Mouse (Mus musculus) small intestine, adult 2 months (tissue): ENCODE data around the gene Abca8a. TPM values are rescaled to one million over a fixed set of nuclear protein-coding genes. Genes with fewer than 3 reads are reported as not detected.

ENCODE experiments used
- H3K27ac ChIP-seq: fragments of 200-500 bp; 2 replicates; pipeline ENCODE4 v1.5.1; 2012; ENCODE audit warnings: low read depth, low read length, control low read depth, inconsistent platforms; ENCODE audit not compliant: insufficient read depth
- H3K27me3 ChIP-seq: fragments of 200-500 bp; 2 replicates; pipeline ENCODE4 v1.6.1; 2012; ENCODE audit warnings: mild to moderate bottlenecking, moderate library complexity, low read length, inconsistent platforms; ENCODE audit not compliant: control insufficient read depth, insufficient read depth
- H3K36me3 ChIP-seq: fragments of 200-500 bp; 2 replicates; pipeline ENCODE4 v1.6.1; 2012; ENCODE audit warnings: mild to moderate bottlenecking, low read length, control low read depth, inconsistent platforms; ENCODE audit not compliant: control insufficient read depth, insufficient read depth
- H3K4me1 ChIP-seq: fragments of 200-500 bp; 2 replicates; pipeline ENCODE4 v1.6.1; 2012; ENCODE audit warnings: low read length, inconsistent platforms, mixed read lengths; ENCODE audit not compliant: control insufficient read depth, insufficient read depth, insufficient read length
- H3K4me3 ChIP-seq: fragments of 200-500 bp; 2 replicates; pipeline ENCODE4 v1.5.1; 2012; ENCODE audit warnings: low read depth, mild to moderate bottlenecking, control low read depth, inconsistent platforms, low read length, moderate library complexity
- CTCF ChIP-seq: fragments of 200-500 bp; IDR thresholded peaks from 2 replicates; pipeline ENCODE4 v1.5.1; 2012; ENCODE audit warnings: low read depth, mild to moderate bottlenecking, control low read depth, inconsistent platforms, low read length, moderate library complexity, mixed read lengths; ENCODE audit not compliant: insufficient replicate concordance, insufficient read length; ENCODE audit errors: extremely low read depth
- POLR2A ChIP-seq: fragments of 200-500 bp; IDR thresholded peaks from 2 replicates; pipeline ENCODE4 v1.6.1; 2012; ENCODE audit warnings: low read depth, mild to moderate bottlenecking, control low read depth, inconsistent platforms, low read length, moderate library complexity
- WGBS: fragments of 180-500 bp; shearing (Covaris S2); methylation state at CpG from one replicate; pipeline ENCODE4 v1.1.7; 2018; 5-methylcytosine and 5-hydroxymethylcytosine counted together
- polyA plus RNA-seq: library from polyadenylated mRNA; depleted of rRNA; stranded (reverse); fragments of >200 nt; gene quantifications from 2 replicates; pipeline ENCODE4 v1.2.3, GENCODE M21; 2012; rRNA removed

Abca8a gene
- 1.4 and 3.0 TPM in 2 replicates for polyA plus RNA-seq

DNA sequence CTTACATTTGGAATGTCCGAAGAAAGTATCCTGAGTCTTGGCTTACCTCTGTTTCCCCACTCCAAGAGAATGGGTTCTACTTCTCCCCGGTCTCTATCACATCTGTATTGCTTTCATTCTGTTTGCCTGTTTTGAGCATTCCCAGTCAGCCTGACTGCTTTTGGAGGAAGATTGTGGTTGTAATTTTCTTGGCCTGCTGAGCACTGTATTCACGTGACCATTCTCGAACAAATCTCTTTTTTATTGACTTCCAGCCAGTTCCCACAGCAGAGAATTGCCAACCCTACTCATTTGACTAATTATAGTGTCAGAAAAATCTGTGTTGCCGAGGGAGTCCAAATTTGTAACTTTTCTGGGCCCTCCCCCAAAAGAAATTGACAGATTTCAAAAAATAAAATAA is at the start of gene Abca8a:
TSS of gene Abca8a (minus strand) at position 121 of the 400 bp plus-strand sequence.
- Histone ChIP-seq H3K4me1 (no peaks in the 10 kb centered on the region), H3K4me3 (no peak within 1 kb of the TSS), H3K27me3 (no peaks in the 10 kb centered on the region), H3K27ac (peak within 1 kb of the TSS; percentile 31; the same call in 1 of the 2 replicates), H3K36me3 (no peaks in the 10 kb centered on the region)
- WGBS: 61% methylated on average over 5 of the region's 5 CpGs
- TF ChIP-seq POLR2A: no peak

DNA sequence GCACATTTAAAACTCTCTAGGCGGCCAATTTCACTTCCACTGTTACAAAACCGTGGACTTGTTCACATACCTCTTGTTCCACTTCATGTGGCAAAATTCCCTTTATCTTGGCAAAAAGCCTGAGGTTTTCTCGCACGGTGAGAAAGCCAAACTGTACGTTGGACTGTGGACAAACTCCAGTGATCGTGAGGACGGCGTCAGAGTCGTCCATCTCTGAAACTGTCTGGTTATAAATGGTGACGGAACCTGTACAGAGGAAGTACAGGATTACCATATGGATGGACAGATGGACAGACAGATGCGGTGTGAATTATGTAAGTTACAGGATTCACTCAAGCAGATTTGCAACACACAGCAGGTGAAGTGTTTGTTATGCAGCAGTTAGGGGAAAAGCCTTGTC is 49.6 kb upstream of the Abca8a start:
- no peak overlapping the region for H3K27ac ChIP-seq
- TF ChIP-seq CTCF: no peak
- 50% methylated on average over 11 of the region's 11 CpGs for WGBS

DNA sequence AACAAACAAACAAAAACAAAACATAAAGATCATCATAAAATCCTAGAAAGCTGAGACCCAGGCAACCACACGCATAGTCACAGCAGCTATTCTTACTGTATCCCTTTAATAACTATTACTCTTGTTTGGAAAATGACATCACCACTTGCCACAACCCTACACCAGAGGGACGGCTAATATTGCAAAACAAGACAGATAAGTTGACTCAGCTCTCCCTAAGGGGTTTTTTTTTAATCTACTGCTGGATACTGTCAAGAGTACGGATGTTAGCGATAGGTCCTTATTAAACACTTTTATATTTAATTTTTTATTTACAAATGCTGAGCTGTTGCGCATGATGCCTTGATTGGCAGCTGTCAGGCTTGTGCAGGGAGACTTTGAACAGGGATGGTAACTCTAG is 35.0 kb upstream of the Abca8a start:
- H3K27me3 ChIP-seq: no peaks in the 10 kb centered on the region
- no peaks in the 10 kb centered on the region for H3K36me3 ChIP-seq
- H3K27ac ChIP-seq: no peak overlapping the region
- H3K4me1 ChIP-seq: no peaks in the 10 kb centered on the region
- no peak for TF ChIP-seq POLR2A
- no peak for TF ChIP-seq CTCF
- WGBS: 62% methylated on average over 5 of the region's 5 CpGs
- no peak overlapping the region for H3K4me3 ChIP-seq

More for the DNA sequence above, 49.6 kb upstream of the Abca8a start:
- Histone ChIP-seq H3K36me3 (no peaks in the 10 kb centered on the region), H3K27me3 (no peaks in the 10 kb centered on the region), H3K4me1 (no peaks in the 10 kb centered on the region), H3K4me3 (no peak overlapping the region)

DNA sequence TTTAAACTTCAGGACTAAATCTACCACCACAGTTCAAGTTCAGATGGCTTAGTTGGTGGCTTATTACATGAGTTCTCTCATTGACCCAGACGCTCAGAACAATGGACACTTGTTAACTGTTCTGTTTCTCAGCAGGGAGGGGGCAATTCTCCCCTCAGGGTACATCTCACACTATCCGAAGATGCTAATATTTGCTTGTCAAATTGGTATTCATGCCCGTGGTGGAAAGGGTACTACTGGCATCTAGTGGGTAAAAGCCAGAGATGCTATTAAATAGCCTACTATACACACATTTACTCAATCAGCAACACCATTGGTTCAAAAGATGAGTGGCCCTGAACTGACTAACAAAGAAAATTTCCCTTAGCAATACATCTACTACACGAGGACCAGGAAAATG is 15.4 kb upstream of the Abca8a start:
- Histone ChIP-seq H3K4me1 (no peaks in the 10 kb centered on the region), H3K27me3 (no peaks in the 10 kb centered on the region), H3K27ac (no peak overlapping the region), H3K4me3 (no peak overlapping the region), H3K36me3 (no peaks in the 10 kb centered on the region)
- TF ChIP-seq CTCF (no peak), POLR2A (no peak)
- WGBS: 33% methylated on average over 4 of the region's 4 CpGs

DNA sequence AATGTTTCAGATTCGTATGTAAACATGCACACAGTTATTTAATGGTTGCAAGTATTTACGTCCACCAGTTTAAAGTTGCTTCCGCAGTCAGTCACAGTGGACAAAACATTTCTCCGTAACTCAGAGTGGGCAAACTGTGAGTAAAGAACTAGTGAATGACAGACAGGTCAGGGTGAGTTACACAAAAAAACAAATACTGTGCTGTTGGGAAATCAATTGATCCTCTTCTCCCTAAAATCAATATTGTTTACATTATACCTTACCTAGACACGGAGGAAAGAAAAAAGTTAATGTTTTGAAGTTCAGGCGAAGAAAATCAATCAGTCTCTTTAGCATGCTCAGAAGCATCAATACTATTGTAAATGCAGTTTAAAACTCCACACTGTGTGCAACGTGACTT is 5.7 kb upstream of the Abca8a start:
- Histone ChIP-seq H3K36me3 (no peaks in the 10 kb centered on the region), H3K27ac (no peak overlapping the region), H3K4me3 (no peak overlapping the region), H3K27me3 (no peaks in the 10 kb centered on the region), H3K4me1 (no peaks in the 10 kb centered on the region)
- TF ChIP-seq POLR2A (no peak), CTCF (no peak)
- 57% methylated on average over 7 of the region's 7 CpGs for WGBS

DNA sequence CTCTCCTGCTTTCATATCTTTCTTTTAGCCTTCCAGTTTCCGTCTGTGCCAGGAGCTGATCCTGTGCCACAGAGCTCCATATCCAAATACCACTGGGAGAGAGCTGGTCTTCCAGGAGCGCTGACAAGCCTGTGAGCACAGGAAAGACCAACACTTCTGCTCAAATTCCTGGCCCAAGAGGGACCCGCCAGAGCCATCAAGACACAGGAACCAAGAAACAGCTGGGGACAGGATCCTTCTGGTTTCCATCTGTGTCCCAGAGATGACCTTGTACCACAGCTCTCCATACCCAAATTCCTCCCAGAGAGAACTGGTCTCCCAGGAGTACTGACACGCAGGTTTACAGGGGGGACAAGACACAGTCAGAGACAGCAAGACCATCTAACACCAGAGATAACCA is 3.1 kb upstream of the Abca8a start:
- 78% methylated on average over 4 of the region's 4 CpGs for WGBS
- Histone ChIP-seq H3K27me3 (no peaks in the 10 kb centered on the region), H3K4me1 (no peaks in the 10 kb centered on the region), H3K4me3 (no peak overlapping the region), H3K27ac (no peak overlapping the region), H3K36me3 (no peaks in the 10 kb centered on the region)
- TF ChIP-seq POLR2A (no peak), CTCF (no peak)

DNA sequence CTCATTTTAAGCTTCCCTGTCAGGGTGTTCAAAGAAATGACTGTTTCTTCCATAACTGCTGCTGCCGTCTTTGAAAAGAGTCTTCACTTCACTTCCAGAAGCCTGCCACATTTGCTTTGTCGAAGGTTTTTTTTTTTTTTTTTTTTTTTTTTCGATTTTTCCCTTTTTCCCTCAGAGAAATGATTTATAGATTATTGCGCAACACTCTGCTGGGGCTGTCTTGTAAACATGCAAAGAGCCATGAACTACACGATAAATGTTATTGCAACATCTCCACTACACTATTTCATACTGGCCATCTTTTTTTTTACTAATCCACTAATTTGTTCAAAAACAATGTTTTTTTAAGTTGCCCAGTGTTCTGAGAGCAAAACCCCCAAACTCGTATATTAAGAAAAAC is 1.7 kb upstream of the Abca8a start:
- TF ChIP-seq POLR2A: no peak
- TF ChIP-seq CTCF: no peak
- H3K4me1 ChIP-seq: no peaks in the 10 kb centered on the region
- H3K36me3 ChIP-seq: no peaks in the 10 kb centered on the region
- no peak overlapping the region for H3K4me3 ChIP-seq
- no peaks in the 10 kb centered on the region for H3K27me3 ChIP-seq
- WGBS: 40% methylated on average over 6 of the region's 6 CpGs
- H3K27ac ChIP-seq: no peak overlapping the region

DNA sequence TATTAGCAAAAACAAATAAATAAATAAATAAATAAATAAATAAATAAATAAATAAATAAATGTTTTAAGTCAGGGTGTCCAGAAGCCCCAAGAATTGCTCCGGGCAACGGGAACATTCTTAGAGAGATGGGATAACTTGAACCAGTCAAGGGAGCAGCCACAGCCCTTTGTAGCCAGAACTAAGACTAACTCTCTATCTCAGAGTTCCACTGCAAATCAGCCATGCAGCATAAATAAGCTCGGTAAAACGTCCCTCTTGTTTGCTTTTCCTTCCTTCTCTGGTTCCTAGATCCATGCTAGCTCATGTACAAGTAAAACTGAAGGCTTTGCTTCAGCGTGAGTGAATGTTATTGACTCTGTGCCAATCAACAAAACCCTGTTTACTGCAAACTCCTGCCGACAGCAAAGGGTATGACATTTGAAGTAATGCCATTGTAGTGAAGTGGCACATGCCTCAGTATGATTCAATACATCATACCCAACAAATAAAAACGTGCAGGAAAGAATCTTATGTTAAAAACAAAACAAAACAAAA is 865 bp downstream of the Abca8a start:
- no peaks in the 10 kb centered on the region for H3K27me3 ChIP-seq
- H3K4me1 ChIP-seq: no peaks in the 10 kb centered on the region
- TF ChIP-seq POLR2A: no peak
- TF ChIP-seq CTCF: no peak
- peak overlapping the region; percentile 31; the same call in 1 of the 2 replicates for H3K27ac ChIP-seq
- H3K4me3 ChIP-seq: no peak overlapping the region
- 52% methylated on average over 7 of the region's 7 CpGs for WGBS
- H3K36me3 ChIP-seq: no peaks in the 10 kb centered on the region
